ENCODE assay signal across 9 mouse cellular contexts in genomic region chr15:96676518-96676917, GRCm38 (mm10). TPM values are rescaled to one million over a fixed set of nuclear protein-coding genes. Genes with fewer than 3 reads are reported as not detected.
A peak's percentile ranks its signal among the peaks of the same experiment; 100 is the strongest.
DNase-seq lines count a peak whose midpoint lies in the region; ATAC-seq lines count a peak whose summit lies in the region.
"Had no signal": no experiment of that assay in that cellular context is flagged by ENCODE, and none has a peak within 500 bp of the region (broad histone marks: within the 10 kb centered on the region; RNA-seq: fewer than 3 reads in every experiment).

No protein-coding gene starts in this region.

- peak; percentile 50 to 65 for DNase-seq in heart, postnatal 10 days
- no peak for DNase-seq in heart, embryonic 10.5 days (ENCODE audit: low spot score)
- peak; percentile 69 for DNase-seq in retina, postnatal 1 day
- DNase-seq in retina, embryonic 14.5 days (ENCODE audit: low spot score), result no peak
- no peak for DNase-seq in embryo, embryonic 10.5 days (ENCODE audit: low spot score)
- no peak for DNase-seq in layer of hippocampus, adult 18-20 months (ENCODE audit: low spot score in 2 of 2)
- DNase-seq: liver had no signal

- peaks cover 8% of the 10 kb centered on the region; the same call in 1 of the 2 replicates for H3K4me1 ChIP-seq in heart, embryonic 10.5 days
- peaks cover 2% of the 10 kb centered on the region; the same call in 1 of the 2 replicates for H3K4me1 ChIP-seq in intestine, embryonic 15.5 days (replicated peaks)
- peaks cover 2% of the 10 kb centered on the region; the same call in 1 of the 2 replicates for H3K4me1 ChIP-seq in stomach, embryonic 15.5 days

- H3K9me3 ChIP-seq in heart, embryonic 10.5 days, result no peaks in the 10 kb centered on the region
- H3K9me3 ChIP-seq in intestine, embryonic 15.5 days, result no peaks in the 10 kb centered on the region
- no peaks in the 10 kb centered on the region for H3K9me3 ChIP-seq in stomach, embryonic 15.5 days

- no peak overlapping the region for H3K27ac ChIP-seq in heart, embryonic 10.5 days
- no peak overlapping the region for H3K27ac ChIP-seq in intestine, embryonic 15.5 days
- H3K27ac ChIP-seq in stomach, embryonic 15.5 days, result peak overlapping the region; percentile 48; the same call in 1 of the 2 replicates

- no peak overlapping the region for H3K9ac ChIP-seq in intestine, embryonic 15.5 days
- H3K9ac ChIP-seq in stomach, embryonic 15.5 days, result no peak overlapping the region

- peaks cover 16% of the 10 kb centered on the region for H3K27me3 ChIP-seq in heart, embryonic 10.5 days (ENCODE audit: insufficient read depth, poor library complexity, severe bottlenecking)
- no peaks in the 10 kb centered on the region for H3K27me3 ChIP-seq in intestine, embryonic 15.5 days (replicated peaks)
- no peaks in the 10 kb centered on the region for H3K27me3 ChIP-seq in stomach, embryonic 15.5 days (replicated peaks)

- H3K4me2 ChIP-seq in intestine, embryonic 15.5 days (replicated peaks), result no peak overlapping the region
- H3K4me2 ChIP-seq in stomach, embryonic 15.5 days, result 0 out of 2 replicates have a peak overlapping the region, but pooled peaks have one; percentile 24

- no peak overlapping the region for H3K4me3 ChIP-seq in heart, embryonic 10.5 days
- no peak overlapping the region for H3K4me3 ChIP-seq in intestine, embryonic 15.5 days (replicated peaks)
- no peak overlapping the region for H3K4me3 ChIP-seq in stomach, embryonic 15.5 days (replicated peaks)

- H3K36me3 ChIP-seq in heart, embryonic 10.5 days, result no peaks in the 10 kb centered on the region
- H3K36me3 ChIP-seq in intestine, embryonic 15.5 days, result no peaks in the 10 kb centered on the region
- H3K36me3 ChIP-seq in stomach, embryonic 15.5 days, result no peaks in the 10 kb centered on the region

- WGBS in heart, embryonic 10.5 days, result 57% methylated on average over 10 of the region's 10 CpGs
- WGBS in intestine, embryonic 15.5 days, result 31% methylated on average over 10 of the region's 10 CpGs
- WGBS in stomach, embryonic 15.5 days, result 32% methylated on average over 10 of the region's 10 CpGs

- intact Hi-C loops in heart, postnatal 10 days (cut with DNase I), result no loop called here

- ATAC-seq in intestine, embryonic 15.5 days, result peak; percentile 39
- peak; percentile 34; the same call in 1 of the 2 replicates for ATAC-seq in stomach, embryonic 15.5 days (ENCODE audit: insufficient read depth, low FRiP score, low read depth)

RNA-seq across cellular contexts. Expression of gene Slc38a2, which starts 23.0 kb away (rescaled TPM):
- 100 to 1,000 TPM; 312 to 340 TPM for total RNA-seq in heart, postnatal 10 days (2021)
- 113 and 119 TPM in 2 replicates for polyA plus RNA-seq in heart, embryonic 10.5 days (2016; fragmentation: Nextera tagmentation; extraction: Ambion mirVana)
- polyA plus RNA-seq in intestine, embryonic 15.5 days (2015; fragmentation: Nextera tagmentation; extraction: Ambion mirVana), result 83.8 and 95.3 TPM in 2 replicates
- polyA plus RNA-seq in stomach, embryonic 15.5 days (2015; fragmentation: Nextera tagmentation; extraction: Ambion mirVana), result 104 and 107 TPM in 2 replicates
- 10 to 100 TPM; 85.1 to 88.2 TPM for total RNA-seq in layer of hippocampus, adult 18-20 months (2021)

RNA-seq across cellular contexts. Expression of gene Slc38a1, which starts 33.8 kb away (rescaled TPM):
- 10 to 100 TPM; 51.6 to 60.4 TPM for total RNA-seq in heart, postnatal 10 days (2021)
- 90.5 and 96.2 TPM in 2 replicates for polyA plus RNA-seq in heart, embryonic 10.5 days (2016; fragmentation: Nextera tagmentation; extraction: Ambion mirVana)
- polyA plus RNA-seq in intestine, embryonic 15.5 days (2015; fragmentation: Nextera tagmentation; extraction: Ambion mirVana), result 113 and 119 TPM in 2 replicates
- 70.6 and 78.7 TPM in 2 replicates for polyA plus RNA-seq in stomach, embryonic 15.5 days (2015; fragmentation: Nextera tagmentation; extraction: Ambion mirVana)
- 10 to 100 TPM; 77.6 to 84.1 TPM for total RNA-seq in layer of hippocampus, adult 18-20 months (2021)

Comparison
In these comparisons a context has a peak if more than half of its experiments do, and no peak if none do; other contexts are left out.
1. DNase-seq: peak in heart, postnatal 10 days (2 of 2) and retina, postnatal 1 day (single experiment); none in heart, embryonic 10.5 days (single experiment), retina, embryonic 14.5 days (single experiment), embryo, embryonic 10.5 days (single experiment) and layer of hippocampus, adult 18-20 months (0 of 2).